Mouse (Mus musculus) MEL (cell line): ENCODE results near the gene Cables2. TPM values are rescaled to one million over a fixed set of nuclear protein-coding genes. Genes with fewer than 3 reads are reported as not detected.
A peak's percentile ranks its signal among the peaks of the same experiment; 100 is the strongest.

Experiments
- DNase-seq: peaks from one replicate; pipeline ENCODE4 v3.0.0; 2011; ENCODE audit warnings: low read depth, low spot score
- H3K27ac ChIP-seq: 2 replicates; pipeline ENCODE4 v1.5.1; 2012; ENCODE audit warnings: low read depth, mild to moderate bottlenecking, control low read depth, low read length, moderate library complexity; ENCODE audit not compliant: control insufficient read depth
- H3K27me3 ChIP-seq, 2 experiments: fragments of 150-350 bp in 1 of 2; sonication (generic) in 1 of 2; 2 replicates each; pipeline ENCODE4 v1.6.1; 2012; ENCODE audit warnings: low read length in 2 of 2, mild to moderate bottlenecking in 2 of 2, improper control_type of control experiment in 1 of 2, moderate library complexity in 1 of 2; ENCODE audit not compliant: insufficient read depth in 2 of 2, control insufficient read depth in 1 of 2
- H3K36me3 ChIP-seq, 2 experiments: 2 replicates each; pipeline ENCODE4 v1.6.1; 2012 to 2014; ENCODE audit warnings: low read length in 2 of 2, improper control_type of control experiment in 1 of 2, inconsistent platforms in 1 of 2, mild to moderate bottlenecking in 1 of 2; ENCODE audit not compliant: insufficient read depth in 2 of 2, control insufficient read depth in 1 of 2
- H3K4me1 ChIP-seq, 2 experiments: fragments of 150-350 bp in 1 of 2; sonication (generic) in 1 of 2; 2 replicates each; pipeline ENCODE4 v1.6.1; 2012; ENCODE audit warnings: low read length in 2 of 2, improper control_type of control experiment in 1 of 2, mild to moderate bottlenecking in 1 of 2; ENCODE audit not compliant: insufficient read depth in 2 of 2, control insufficient read depth in 1 of 2
- H3K4me3 ChIP-seq, 2 experiments: fragments of 150-350 bp in 1 of 2; sonication (generic) in 1 of 2; 2 replicates each; pipeline ENCODE4 v1.5.1; 2012; ENCODE audit warnings: low read depth in 2 of 2, low read length in 2 of 2, mild to moderate bottlenecking in 2 of 2, moderate library complexity in 2 of 2, control low read depth in 1 of 2, improper control_type of control experiment in 1 of 2; ENCODE audit not compliant: control insufficient read depth in 1 of 2, insufficient read depth in 1 of 2
- H3K79me2 ChIP-seq: 2 replicates; pipeline ENCODE4 v1.6.1; 2012; ENCODE audit warnings: mild to moderate bottlenecking, low read length, moderate library complexity; ENCODE audit not compliant: control insufficient read depth, poor library complexity, insufficient read depth
- H3K9ac ChIP-seq: 2 replicates; pipeline ENCODE4 v1.6.1; 2012; ENCODE audit warnings: low read depth, mild to moderate bottlenecking, control low read depth, low read length, moderate library complexity; ENCODE audit not compliant: control insufficient read depth, poor library complexity, severe bottlenecking
- H3K9me3 ChIP-seq: fragments of 150-350 bp; sonication (generic); replicated peaks from 2 replicates; pipeline ENCODE4 v1.6.1; 2012; ENCODE audit warnings: mild to moderate bottlenecking, low read length, improper control_type of control experiment, moderate library complexity; ENCODE audit not compliant: insufficient read depth
- CHD1 ChIP-seq: IDR thresholded peaks from 2 replicates; pipeline ENCODE4 v1.6.1; 2012; ENCODE audit warnings: low read depth, mild to moderate bottlenecking, inconsistent platforms, low read length, improper control_type of control experiment
- CHD2 ChIP-seq: IDR thresholded peaks from 2 replicates; pipeline ENCODE4 v1.6.1; 2011; ENCODE audit warnings: low read length, improper control_type of control experiment
- E2F4 ChIP-seq: IDR thresholded peaks from 2 replicates; pipeline ENCODE4 v1.6.1; 2011; ENCODE audit warnings: low read depth, low read length, improper control_type of control experiment, borderline replicate concordance
- ELF1 ChIP-seq: IDR thresholded peaks from 2 replicates; pipeline ENCODE4 v1.6.1; 2014; ENCODE audit warnings: low read depth, mild to moderate bottlenecking, inconsistent platforms, low read length, improper control_type of control experiment, moderate library complexity
- ETS1 ChIP-seq: IDR thresholded peaks from 2 replicates; pipeline ENCODE4 v1.6.1; 2012; ENCODE audit warnings: low read depth, mild to moderate bottlenecking, inconsistent platforms, low read length, improper control_type of control experiment, moderate library complexity
- GABPA ChIP-seq: IDR thresholded peaks from 2 replicates; pipeline ENCODE4 v1.6.1; 2012; ENCODE audit warnings: low read depth, mild to moderate bottlenecking, inconsistent platforms, low read length, improper control_type of control experiment, moderate library complexity
- GATA1 ChIP-seq: IDR thresholded peaks from 2 replicates; pipeline ENCODE4 v1.6.1; 2011; ENCODE audit warnings: low read depth, low read length, improper control_type of control experiment
- JUND ChIP-seq: IDR thresholded peaks from 2 replicates; pipeline ENCODE4 v1.6.1; 2011; ENCODE audit warnings: low read depth, mild to moderate bottlenecking, improper control_type of control experiment, low read length
- MAFK ChIP-seq: IDR thresholded peaks from 2 replicates; pipeline ENCODE4 v1.6.1; 2011; ENCODE audit warnings: low read depth, mild to moderate bottlenecking, low read length, improper control_type of control experiment, borderline replicate concordance
- MAX ChIP-seq: IDR thresholded peaks from 2 replicates; pipeline ENCODE4 v1.6.1; 2011; ENCODE audit warnings: low read length, improper control_type of control experiment
- MXI1 ChIP-seq: IDR thresholded peaks from 2 replicates; pipeline ENCODE4 v1.6.1; 2011; ENCODE audit warnings: mild to moderate bottlenecking, low read depth, low read length, improper control_type of control experiment
- MYB ChIP-seq: IDR thresholded peaks from 2 replicates; pipeline ENCODE4 v1.6.1; 2011; ENCODE audit warnings: mild to moderate bottlenecking, low read depth, low read length, improper control_type of control experiment
- MYC ChIP-seq: IDR thresholded peaks from 2 replicates; pipeline ENCODE4 v1.6.1; 2011; ENCODE audit warnings: low read depth, mild to moderate bottlenecking, low read length, improper control_type of control experiment, moderate library complexity
- NELFE ChIP-seq: IDR thresholded peaks from 2 replicates; pipeline ENCODE4 v1.6.1; 2011; ENCODE audit warnings: low read depth, low read length, improper control_type of control experiment
- NRF1 ChIP-seq: IDR thresholded peaks from 2 replicates; pipeline ENCODE4 v1.6.1; 2014; ENCODE audit warnings: low read depth, mild to moderate bottlenecking, inconsistent platforms, low read length, improper control_type of control experiment, moderate library complexity; ENCODE audit not compliant: poor library complexity, insufficient read depth, severe bottlenecking
- RCOR1 ChIP-seq: IDR thresholded peaks from 2 replicates; pipeline ENCODE4 v1.6.1; 2012; ENCODE audit warnings: low read depth, mild to moderate bottlenecking, inconsistent platforms, low read length, improper control_type of control experiment
- SMC3 ChIP-seq: IDR thresholded peaks from 2 replicates; pipeline ENCODE4 v1.6.1; 2011; ENCODE audit warnings: low read depth, low read length, improper control_type of control experiment
- TBP ChIP-seq: IDR thresholded peaks from 2 replicates; pipeline ENCODE4 v1.8.0; 2011; ENCODE audit warnings: low read depth, low read length, improper control_type of control experiment
- UBTF ChIP-seq: IDR thresholded peaks from 2 replicates; pipeline ENCODE4 v1.6.1; 2012; ENCODE audit warnings: low read depth, mild to moderate bottlenecking, inconsistent platforms, low read length, improper control_type of control experiment, moderate library complexity, borderline replicate concordance; ENCODE audit not compliant: insufficient read depth
- USF1 ChIP-seq: IDR thresholded peaks from 2 replicates; pipeline ENCODE4 v1.6.1; 2014; ENCODE audit warnings: low read depth, mild to moderate bottlenecking, inconsistent platforms, low read length, improper control_type of control experiment, moderate library complexity
- USF2 ChIP-seq, 2 experiments: IDR thresholded peaks; 2 replicates each; pipeline ENCODE4 v1.6.1; 2011 to 2012; ENCODE audit warnings: improper control_type of control experiment in 2 of 2, low read length in 2 of 2, borderline replicate concordance in 1 of 2, inconsistent platforms in 1 of 2, low read depth in 1 of 2, mild to moderate bottlenecking in 1 of 2; ENCODE audit not compliant: insufficient read depth in 1 of 2
- ZC3H11A ChIP-seq: IDR thresholded peaks from 2 replicates; pipeline ENCODE4 v1.6.1; 2012; ENCODE audit warnings: low read depth, mild to moderate bottlenecking, inconsistent platforms, low read length, improper control_type of control experiment
- polyA plus RNA-seq, 2 experiments: library from polyadenylated mRNA; stranded (reverse) in 1 of 2; unstranded in 1 of 2; fragments of >175 nt in 1 of 2; fragments of >200 nt in 1 of 2; gene quantifications; 2 replicates each; pipeline versions ENCODE4 v1.2.1 to v1.2.4; 2012; ENCODE audit warnings: low replicate concordance in 2 of 2, low read depth in 1 of 2; ENCODE audit not compliant: insufficient read length in 2 of 2, insufficient read depth in 1 of 2, missing spikeins in 1 of 2
- total RNA-seq: library from RNA; depleted of rRNA; stranded (reverse); fragments of 300-350 nt; gene quantifications from 2 replicates; pipeline ENCODE4 v1.2.3, GENCODE M21; 2012

Gene Cables2
- total and polyA plus RNA-seq, 3 experiments = 10.7 to 16.7 TPM; not detected in 1

DNA sequence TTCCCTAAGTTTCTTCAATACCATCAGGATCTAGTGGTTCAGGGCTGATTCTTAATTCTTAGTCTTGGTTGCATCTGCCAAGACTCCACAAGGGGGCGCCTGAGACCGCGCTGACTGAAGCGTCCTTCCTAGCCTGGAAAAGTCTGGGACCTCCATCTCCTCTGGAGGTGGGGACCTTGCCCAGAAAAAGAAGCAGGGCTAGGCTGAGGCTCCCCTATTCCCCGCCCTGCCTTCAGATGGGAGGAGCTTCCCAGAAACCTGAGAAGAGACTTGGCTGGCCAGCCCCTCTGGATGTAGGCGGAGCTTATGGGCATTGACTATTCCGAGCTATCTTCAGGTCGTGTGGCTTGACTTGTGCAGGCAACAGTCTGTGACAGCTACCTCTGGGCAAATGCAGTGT is 2.5 kb upstream of the Cables2 start (continued):
- TF ChIP-seq SMC3 = peak; percentile 81
- no peak for TF ChIP-seq E2F4
- TF ChIP-seq MYB = no peak
- TF ChIP-seq GABPA = no peak
- TF ChIP-seq JUND = no peak
- no peak for TF ChIP-seq NRF1
- TF ChIP-seq ETS1 = 0 out of 2 replicates have a peak, but pooled peaks have one; percentile 13
- TF ChIP-seq CHD1 = no peak
- no peak for TF ChIP-seq USF2 (IDR thresholded peaks at IDR 0.05; ENCODE audit: borderline replicate concordance in 1 of 2, insufficient read depth in 1 of 2, low read depth in 1 of 2, low read length in 2 of 2)
- TF ChIP-seq UBTF = no peak
- no peak for TF ChIP-seq CHD2
- no peak; the same call in 1 of the 2 replicates for TF ChIP-seq MXI1
- TF ChIP-seq, all 39 proteins: peak for 5

DNA sequence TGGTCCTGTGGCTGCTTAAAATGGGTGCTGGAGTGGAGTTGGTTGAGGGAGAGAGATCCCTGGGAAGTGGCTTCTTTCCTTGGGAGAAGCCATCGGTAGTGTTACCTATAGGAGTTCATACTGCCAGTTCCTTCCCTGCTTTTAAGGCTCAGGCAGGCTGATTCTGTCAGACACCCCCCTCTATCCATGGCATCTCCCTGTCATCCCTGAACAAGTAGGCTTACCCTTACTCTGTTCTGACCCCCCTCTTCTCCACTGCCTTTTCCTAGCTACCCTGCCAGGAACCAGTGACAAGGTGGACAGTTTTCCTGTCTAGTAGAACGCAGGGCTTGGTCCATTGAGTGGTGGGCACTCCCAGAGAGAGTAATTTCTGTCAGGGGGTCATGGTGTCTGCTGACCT is 1.2 kb upstream of the Cables2 start:
- Histone ChIP-seq H3K9ac (no peak overlapping the region), H3K4me3 (no peak overlapping the region), H3K27ac (no peak overlapping the region), H3K4me1 (peaks cover 6 to 21% of the 10 kb centered on the region in 2 experiments), H3K36me3 (peaks cover 0 to 3% of the 10 kb centered on the region in 2 experiments; a peak in 1 of 4 replicates), H3K27me3 (no peaks in the 10 kb centered on the region), H3K9me3 (no peaks in the 10 kb centered on the region), H3K79me2 (peaks cover 8% of the 10 kb centered on the region)
- no peak for DNase-seq
- no peak for TF ChIP-seq UBTF
- no peak for TF ChIP-seq GATA1
- no peak for TF ChIP-seq ELF1
- TF ChIP-seq ZC3H11A = no peak
- TF ChIP-seq CHD2 = no peak
- TF ChIP-seq SMC3 = no peak
- TF ChIP-seq MAFK = no peak
- no peak for TF ChIP-seq MAX
- TF ChIP-seq NELFE = no peak
- TF ChIP-seq E2F4 = no peak
- no peak for TF ChIP-seq RCOR1
- TF ChIP-seq USF1 = no peak
- TF ChIP-seq TBP = no peak
- TF ChIP-seq MXI1 = no peak
- no peak for TF ChIP-seq MYC
- no peak for TF ChIP-seq GABPA
